ENCODE assay signal across 12 mouse cellular contexts in genomic region chr7:101049326-101050087, GRCm38 (mm10). TPM values are rescaled to one million over a fixed set of nuclear protein-coding genes. Genes with fewer than 3 reads are reported as not detected.
A peak's percentile ranks its signal among the peaks of the same experiment; 100 is the strongest.
DNase-seq lines count a peak whose midpoint lies in the region; ATAC-seq and TF ChIP-seq lines count a peak whose summit lies in the region.
"Had no signal": no experiment of that assay in that cellular context is flagged by ENCODE, and none has a peak within 500 bp of the region (broad histone marks: within the 10 kb centered on the region; RNA-seq: fewer than 3 reads in every experiment).

No protein-coding gene starts in this region.

- H3K36me3 ChIP-seq in heart, postnatal 0 days (replicated peaks; ENCODE audit: control insufficient read depth, insufficient read depth, low read length): no peaks in the 10 kb centered on the region
- H3K36me3 ChIP-seq: limb, embryonic 12.5 days had no signal

- H3K27me3 ChIP-seq in heart, postnatal 0 days (ENCODE audit: control insufficient read depth, insufficient read depth, low read length): no peaks in the 10 kb centered on the region
- H3K27me3 ChIP-seq: limb, embryonic 12.5 days had no signal

- H3K4me3 ChIP-seq in heart, postnatal 0 days (ENCODE audit: low read depth, low read length): no peak overlapping the region
- H3K4me3 ChIP-seq: limb, embryonic 12.5 days had no signal

- no peak overlapping the region for H3K9ac ChIP-seq in heart, postnatal 0 days (replicated peaks; ENCODE audit: low read depth, low read length)
- H3K9ac ChIP-seq: forebrain, postnatal 0 days; limb, embryonic 12.5 days had no signal

- ATAC-seq in heart, postnatal 0 days (ENCODE audit: insufficient read depth, low read depth): peak; percentile 62
- ATAC-seq: forebrain, postnatal 0 days had no signal

- no peaks in the 10 kb centered on the region for H3K9me3 ChIP-seq in heart, postnatal 0 days (replicated peaks; ENCODE audit: control insufficient read depth, low read length)
- H3K9me3 ChIP-seq: limb, embryonic 12.5 days had no signal

- WGBS in heart, postnatal 0 days: 39% methylated on average over 7 of the region's 7 CpGs

- peak overlapping the region; percentile 48 for H3K27ac ChIP-seq in heart, postnatal 0 days (ENCODE audit: low read depth)
- H3K27ac ChIP-seq: limb, embryonic 12.5 days had no signal

- no peak overlapping the region for H3K4me2 ChIP-seq in heart, postnatal 0 days (ENCODE audit: low read depth, low read length)
- H3K4me2 ChIP-seq: limb, embryonic 12.5 days had no signal

- TF ChIP-seq CTCF in heart, postnatal 0 days (IDR thresholded peaks at IDR 0.05; ENCODE audit: low read depth): no peak

- H3K4me1 ChIP-seq in heart, postnatal 0 days (ENCODE audit: control insufficient read depth, insufficient read depth): peaks cover 12% of the 10 kb centered on the region

- DNase-seq in kidney, adult 11 months: peak; percentile 40
- DNase-seq in kidney, adult 8-10 months: no peak
- peak; percentile 72 for DNase-seq in gastrocnemius, postnatal 10 days
- DNase-seq in heart, postnatal 0 days (ENCODE audit: low spot score): peak; percentile 44
- peak; percentile 60 for DNase-seq in lung, postnatal 25 days (ENCODE audit: low spot score)
- DNase-seq in frontal cortex, postnatal 36 days (ENCODE audit: low spot score in 2 of 2): no peak
- DNase-seq in embryo, embryonic 10.5 days (ENCODE audit: low spot score): no peak
- DNase-seq in yolk sac, embryonic 10.5 days (ENCODE audit: low spot score): no peak
- DNase-seq: forebrain, postnatal 0 days; kidney, adult 18-20 months; right cerebral cortex, postnatal 25 days had no signal

- TF ChIP-seq EP300 in heart, postnatal 0 days (IDR thresholded peaks at IDR 0.05; ENCODE audit: low read depth): no peak

RNA-seq across cellular contexts. Expression of gene P2ry2, which starts 36.8 kb away (rescaled TPM):
- total RNA-seq in gastrocnemius, postnatal 10 days (2021): 10 to 100 TPM; 56.5 to 57.9 TPM
- 8.0 and 12.9 TPM in 2 replicates for total RNA-seq in heart, postnatal 0 days (2014; rRNA removed; ENCODE audit: low replicate concordance)
- 3.0 and 3.8 TPM in 2 replicates for polyA plus RNA-seq in heart, postnatal 0 days (2015; fragmentation: Nextera tagmentation; extraction: Ambion mirVana)

RNA-seq across cellular contexts. Expression of gene Fchsd2, which starts 43.2 kb away (rescaled TPM):
- 10 to 100 TPM; 13.6 to 18.6 TPM for total RNA-seq in gastrocnemius, postnatal 10 days (2021)
- 15.6 and 19.3 TPM in 2 replicates for total RNA-seq in heart, postnatal 0 days (2014; rRNA removed; ENCODE audit: low replicate concordance)
- 8.7 and 9.7 TPM in 2 replicates for polyA plus RNA-seq in heart, postnatal 0 days (2015; fragmentation: Nextera tagmentation; extraction: Ambion mirVana)

Comparison
In these comparisons a context has a peak if more than half of its experiments do, and no peak if none do; other contexts are left out.
1. DNase-seq: peak in kidney, adult 11 months (single experiment), gastrocnemius, postnatal 10 days (single experiment), heart, postnatal 0 days (single experiment) and lung, postnatal 25 days (single experiment); none in kidney, adult 8-10 months (0 of 2), frontal cortex, postnatal 36 days (0 of 2), embryo, embryonic 10.5 days (single experiment) and yolk sac, embryonic 10.5 days (single experiment).